Mouse (Mus musculus): ENCODE measurements around the gene Fgfbp1.
A peak's percentile ranks its signal among the peaks of the same experiment; 100 is the strongest.

Gene Fgfbp1

DNA sequence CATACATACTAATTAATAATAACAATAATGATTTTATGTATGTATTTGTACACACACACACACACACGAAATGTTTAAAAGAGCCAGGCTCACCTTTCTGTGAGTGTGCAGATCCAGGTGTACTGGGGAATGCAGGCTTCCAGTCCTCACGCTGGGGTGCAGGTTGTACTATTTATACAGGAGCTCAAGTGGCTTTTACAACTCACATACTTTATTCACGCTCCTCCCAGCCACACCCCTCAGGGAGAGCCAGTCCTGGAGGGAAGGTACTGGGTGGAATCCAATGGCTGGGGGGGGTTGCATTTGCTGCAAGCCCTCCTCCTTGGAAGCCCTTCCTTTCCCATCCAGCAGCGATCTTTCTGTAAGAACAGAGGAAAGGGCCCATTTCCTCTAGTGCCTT lies at the start of gene Fgfbp1:
Fgfbp1 (minus strand) TSS at position 160 of the 400 bp plus-strand sequence.
- DNase-seq: no peak

DNA sequence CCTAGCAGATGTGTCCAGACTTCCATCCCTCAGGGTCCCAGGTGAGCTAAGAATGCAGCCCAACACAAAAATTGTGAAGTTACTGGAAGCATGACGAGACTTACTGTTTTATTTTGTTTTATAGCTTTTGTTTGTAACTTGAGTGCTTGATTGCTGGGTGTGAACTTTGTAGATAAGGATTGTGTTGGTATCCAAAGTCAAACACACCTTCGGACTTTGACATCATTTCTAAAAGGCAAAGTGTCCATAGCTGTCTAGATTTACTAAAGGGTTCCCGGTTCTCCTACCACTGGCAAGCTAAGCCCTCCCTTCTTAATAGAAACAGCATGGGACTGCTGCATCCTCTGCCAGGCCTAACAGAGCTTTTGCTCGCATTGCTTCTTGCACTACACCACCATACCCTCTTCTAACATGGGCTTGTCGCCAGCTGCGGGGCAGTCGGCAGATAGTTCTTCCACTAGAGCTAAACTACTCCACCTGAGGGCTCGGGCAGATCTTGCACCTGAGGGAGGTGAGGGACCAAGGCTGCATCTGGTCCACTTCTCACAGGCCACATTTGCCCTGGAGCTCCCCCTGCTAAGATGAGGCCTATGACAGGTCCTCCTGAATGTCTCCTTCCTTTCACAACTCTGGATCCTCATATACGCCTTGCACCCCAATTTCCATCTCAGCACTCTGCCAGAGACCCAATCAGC lies 16.9 kb upstream of the Fgfbp1 start:
- DNase-seq: no peak

DNA sequence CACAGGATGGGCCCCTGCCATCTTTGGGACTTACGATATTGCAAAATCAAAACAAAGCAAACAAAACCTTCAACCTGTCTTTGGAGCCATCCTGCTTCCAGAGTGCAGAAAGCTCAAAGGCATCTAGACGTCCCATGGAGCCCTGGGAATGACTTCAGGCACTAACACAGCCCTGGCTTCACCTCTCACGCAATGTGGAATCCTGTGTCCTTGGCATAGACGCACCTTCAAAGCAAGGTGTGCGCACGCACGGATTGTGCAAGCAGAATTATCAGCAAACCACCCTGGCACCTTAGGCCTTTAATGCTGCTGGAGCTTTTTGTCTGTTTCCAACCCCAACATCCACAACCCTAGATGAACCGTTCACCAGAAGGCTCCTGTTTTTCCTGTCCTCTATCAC lies 16.0 kb upstream of the Fgfbp1 start:
- DNase-seq: no peak

- DNase-seq: no peak
These were observed 14.6 kb upstream of the Fgfbp1 start for GRCm38 (mm10) chr5:43996162-43996561.

DNA sequence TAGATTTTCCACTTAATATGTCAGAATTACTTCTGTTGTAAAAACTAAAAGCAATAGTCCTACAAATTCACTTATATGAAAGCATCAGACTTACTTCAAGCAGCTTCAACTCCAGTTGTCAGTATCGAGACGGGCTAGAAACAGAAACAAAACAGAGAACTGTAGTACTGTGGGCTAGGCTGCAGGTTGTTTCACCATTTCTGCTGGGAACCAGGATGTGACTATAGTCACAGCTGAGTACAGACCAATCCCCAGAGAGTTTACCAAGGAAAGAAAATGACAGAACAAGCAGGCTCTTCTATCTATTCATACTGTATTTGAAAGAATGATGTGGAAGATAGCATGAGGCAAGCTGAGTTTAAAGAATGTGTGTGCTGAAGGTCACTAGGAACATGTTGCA lies 13.4 kb upstream of the Fgfbp1 start:
- no peak for DNase-seq

- peak; percentile 71 for DNase-seq
These were observed 8.7 kb upstream of the Fgfbp1 start for GRCm38 (mm10) chr5:43990316-43990715.

GRCm38 (mm10) chr5:43989017-43989416 lies 7.4 kb upstream of the Fgfbp1 start:
- DNase-seq: no peak

DNA sequence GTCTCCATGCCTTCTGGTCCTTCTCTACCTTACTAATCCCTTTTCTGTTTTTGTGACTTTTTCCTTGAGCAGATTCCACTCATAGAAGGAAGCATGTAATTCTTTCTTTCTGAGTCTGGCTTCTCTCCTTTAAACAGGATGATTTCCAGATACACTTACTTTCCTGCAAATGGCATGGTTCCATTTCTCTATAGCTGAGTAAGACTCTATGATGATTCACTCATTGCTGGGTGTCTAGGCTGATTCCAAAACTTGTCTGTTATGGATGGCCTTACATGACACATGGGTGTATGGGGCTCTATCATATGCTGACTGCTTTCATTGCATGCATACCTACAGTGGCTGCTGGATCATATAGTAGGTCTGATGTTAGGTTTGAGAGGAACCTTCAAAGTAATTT lies 4.6 kb upstream of the Fgfbp1 start:
- no peak for DNase-seq

DNA sequence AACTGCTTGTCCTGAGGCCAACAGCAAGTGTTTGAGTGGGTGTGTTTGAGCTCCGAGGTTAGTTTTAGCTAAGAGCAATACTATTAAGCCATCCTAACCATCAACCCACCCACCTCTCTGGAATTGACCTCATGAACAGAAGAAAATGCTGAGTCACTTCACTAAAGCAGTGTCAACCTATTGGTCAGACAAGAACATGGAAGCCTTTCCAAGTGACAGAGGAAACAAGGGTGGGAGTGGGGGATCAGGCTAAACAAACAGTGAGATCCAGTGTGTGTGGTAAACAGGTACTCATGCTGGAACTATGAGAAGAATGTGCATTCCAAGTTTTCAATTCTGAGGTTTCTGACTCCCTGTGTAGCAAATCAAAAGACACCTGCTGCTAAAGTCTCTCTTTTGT lies 1.3 kb upstream of the Fgfbp1 start:
- DNase-seq: no peak

DNA sequence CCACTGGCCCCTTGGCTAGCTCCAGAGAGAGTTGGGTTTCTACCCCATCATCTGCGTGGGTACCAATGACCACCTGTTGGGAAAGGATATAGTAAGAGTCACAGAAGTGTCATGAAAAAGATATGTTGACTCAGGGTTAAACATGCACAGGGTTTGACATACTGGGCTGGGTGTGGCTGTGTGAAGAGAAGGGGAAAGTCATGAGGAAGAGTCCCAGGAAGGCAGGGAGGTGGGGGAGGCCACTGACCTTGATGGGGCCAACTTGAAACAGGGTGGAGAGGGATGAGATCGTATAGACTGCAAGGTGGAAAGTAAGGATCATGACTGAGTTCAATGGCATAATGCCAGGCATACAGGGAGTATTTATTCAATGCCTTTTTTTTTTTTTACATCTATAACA lies 1.2 kb downstream of the Fgfbp1 start:
- DNase-seq: no peak

DNA sequence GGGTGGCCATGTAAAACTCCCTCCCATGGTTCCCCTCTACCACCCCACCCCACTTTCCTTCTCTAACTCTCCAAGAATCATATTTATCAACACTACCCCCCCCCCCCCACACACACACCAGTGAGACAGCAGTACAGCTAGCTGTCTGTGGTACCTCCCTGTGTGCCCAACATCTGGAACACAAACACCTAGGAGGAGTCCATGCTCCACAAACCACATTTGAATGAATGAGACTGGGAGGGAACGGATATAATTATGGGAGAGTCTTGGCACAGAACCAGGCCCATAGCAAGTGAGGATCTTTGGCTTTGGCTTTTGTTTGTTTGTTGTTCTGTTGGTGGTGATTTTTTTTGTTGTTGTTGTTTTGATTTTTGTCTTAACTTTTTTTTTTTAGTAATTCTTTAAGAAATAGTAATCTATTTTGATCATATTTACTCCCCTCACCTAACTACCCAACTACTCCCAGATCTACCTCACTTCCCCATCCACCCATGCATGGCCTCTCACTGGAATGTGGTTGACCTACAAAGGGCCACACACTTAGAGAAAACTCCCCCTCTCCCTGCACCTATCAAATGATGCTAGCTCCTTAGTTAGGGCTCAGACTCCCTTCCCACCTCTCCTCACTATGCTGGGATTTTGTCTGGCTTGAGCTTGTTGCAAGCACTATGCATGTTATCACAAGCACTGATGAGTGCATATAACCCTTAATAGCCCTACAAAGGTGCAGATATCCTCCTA lies 4.6 kb downstream of the Fgfbp1 start:
- DNase-seq: peak; percentile 10

- DNase-seq: no peak
These were observed 7.4 kb downstream of the Fgfbp1 start for GRCm38 (mm10) chr5:43974166-43974565.

DNA sequence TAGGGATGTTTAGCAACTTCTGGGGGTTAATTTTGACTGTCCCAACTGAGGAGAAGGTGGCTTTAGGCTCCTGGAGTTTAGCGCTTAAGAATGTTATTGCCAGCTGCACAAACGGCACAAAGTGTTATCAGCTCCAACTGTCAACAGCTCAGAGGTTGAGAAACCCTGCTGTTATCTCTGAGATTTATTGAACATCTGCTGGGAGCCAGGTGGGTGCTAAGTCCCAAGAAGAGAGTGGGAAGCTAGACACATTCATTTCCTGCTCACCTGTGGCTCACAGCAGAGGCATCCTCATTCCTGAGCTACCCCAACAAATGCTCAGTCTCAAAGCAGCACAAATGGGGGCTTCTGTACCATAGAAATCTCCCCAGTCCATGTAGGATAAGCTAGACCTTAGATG lies 10.4 kb downstream of the Fgfbp1 start:
- DNase-seq: no peak

DNA sequence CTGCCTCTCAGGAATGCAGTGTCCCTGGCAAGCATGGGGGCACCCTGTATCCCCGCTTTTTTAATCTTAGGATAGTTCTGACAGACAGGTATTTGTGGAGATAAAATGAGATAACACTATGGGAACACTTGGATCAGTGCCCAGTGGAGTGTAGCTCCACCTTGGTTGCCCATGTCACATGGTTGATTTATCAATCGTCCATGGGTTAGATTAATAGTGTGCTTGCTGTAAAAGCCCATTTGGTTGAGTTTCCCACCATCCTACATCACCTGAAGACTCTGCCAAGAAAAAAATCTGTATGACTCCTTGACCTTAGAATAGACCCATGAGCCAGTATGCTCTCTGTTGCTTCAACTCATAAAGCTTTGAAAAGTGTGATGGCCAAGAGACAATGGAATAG lies 11.0 kb downstream of the Fgfbp1 start:
- DNase-seq: no peak

DNA sequence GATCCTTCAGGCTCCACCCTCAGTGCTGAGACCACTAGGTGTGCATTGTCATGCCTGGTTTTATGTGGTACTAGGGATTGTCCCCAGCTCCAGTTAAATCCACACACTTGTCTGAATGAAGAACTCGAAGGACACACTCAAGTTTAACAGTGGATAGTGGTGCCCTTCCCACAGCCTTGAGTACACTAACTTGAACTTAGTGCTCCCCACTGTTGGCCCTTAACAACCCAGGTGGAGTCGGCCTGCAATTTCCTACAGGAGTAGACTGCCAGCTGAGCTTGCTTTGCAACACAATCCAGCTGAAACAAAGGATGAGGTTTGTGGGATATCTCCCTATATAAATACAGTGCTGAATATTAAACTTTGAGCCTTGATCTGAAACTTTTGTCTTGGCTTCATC lies 12.9 kb downstream of the Fgfbp1 start:
- no peak for DNase-seq

GRCm38 (mm10) chr5:43961056-43961455 lies 20.5 kb downstream of the Fgfbp1 start:
- no peak for DNase-seq

DNA sequence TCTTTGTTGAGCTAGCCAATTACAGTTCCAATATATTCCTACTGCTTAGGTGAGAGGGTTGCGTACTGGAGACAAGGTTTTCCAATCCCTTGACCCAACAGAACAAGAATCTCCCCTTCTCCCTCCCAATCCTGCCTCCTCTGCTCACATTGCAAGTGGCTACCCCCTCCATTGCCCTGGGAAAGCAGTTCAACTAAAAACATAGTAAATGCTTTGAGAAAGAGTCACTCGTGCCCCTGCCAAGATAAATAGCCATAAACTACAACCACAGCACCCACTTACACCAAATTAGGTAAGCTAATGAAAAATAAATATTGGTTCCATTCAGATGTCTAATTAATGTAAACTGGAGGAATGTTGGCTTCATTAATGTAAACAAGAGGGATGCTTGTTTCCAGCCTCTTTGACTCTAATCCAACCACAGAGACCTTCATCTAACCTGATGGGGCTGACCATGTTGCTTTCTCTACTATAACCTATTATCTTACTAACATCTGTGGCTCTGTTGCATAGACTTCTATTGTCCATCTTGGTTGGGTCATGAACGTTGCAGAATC lies 21.6 kb downstream of the Fgfbp1 start:
- no peak for DNase-seq

- no peak for DNase-seq
These were observed 28.3 kb downstream of the Fgfbp1 start for GRCm38 (mm10) chr5:43953241-43953640.

DNA sequence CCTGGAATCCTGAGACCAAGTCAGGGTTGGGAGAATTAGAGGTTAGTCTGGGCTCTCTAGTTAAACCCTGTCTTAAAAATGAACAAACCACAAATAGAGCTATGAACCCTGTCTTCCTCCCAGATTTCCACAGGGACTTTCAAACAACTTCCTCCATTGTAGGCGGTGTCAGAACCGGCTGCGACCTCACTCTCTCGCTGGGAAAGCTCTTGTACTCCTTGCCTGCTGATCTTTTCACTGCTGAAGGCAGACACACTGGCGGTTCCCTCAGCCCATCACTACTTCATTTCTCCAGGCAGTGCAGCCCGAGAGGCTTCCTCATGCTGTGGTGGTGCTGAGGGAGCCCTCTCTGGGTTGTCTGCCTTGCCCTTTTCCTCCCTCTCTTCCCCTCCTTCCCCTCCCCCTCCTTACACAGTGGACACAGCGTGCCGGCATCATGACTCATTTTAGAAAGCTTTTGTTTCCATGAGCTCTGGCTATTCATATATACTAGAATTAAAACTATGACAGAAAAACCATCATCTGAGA lies 32.8 kb downstream of the Fgfbp1 start:
- peak; percentile 33 for DNase-seq

- DNase-seq: peak; percentile 87
These were observed 33.4 kb downstream of the Fgfbp1 start for GRCm38 (mm10) chr5:43948111-43948743.

DNA sequence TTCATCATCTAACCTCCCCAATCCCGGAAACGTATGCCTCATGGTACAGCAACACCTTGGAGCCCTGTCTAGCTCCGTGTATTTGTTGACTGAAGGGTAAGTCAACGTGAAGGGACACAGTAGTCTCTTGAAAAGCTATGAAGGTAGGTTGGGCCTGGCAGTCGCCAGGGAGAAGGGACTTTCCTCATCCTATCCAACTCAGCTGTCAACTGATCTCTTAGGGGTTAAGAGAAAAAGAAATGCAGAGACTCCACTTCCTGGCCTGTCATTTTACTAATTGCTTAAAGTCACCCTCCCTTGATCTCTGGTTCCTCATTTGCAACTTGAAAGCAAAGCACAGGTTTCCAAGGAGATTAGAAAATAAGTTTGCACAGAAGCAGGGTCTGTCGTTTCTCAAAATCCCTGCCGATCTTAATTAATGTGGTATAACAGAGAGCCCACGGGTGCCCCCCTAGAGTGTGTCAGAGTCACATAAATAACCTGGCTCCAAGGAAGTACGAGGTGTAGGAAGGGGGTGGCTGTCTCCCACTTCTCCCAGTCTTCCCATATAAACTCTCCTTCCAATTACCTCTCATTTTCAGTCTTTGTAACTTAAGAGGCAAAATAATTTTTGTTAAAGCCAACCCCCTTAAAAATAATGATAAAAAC lies 34.1 kb downstream of the Fgfbp1 start:
- no peak for DNase-seq

DNA sequence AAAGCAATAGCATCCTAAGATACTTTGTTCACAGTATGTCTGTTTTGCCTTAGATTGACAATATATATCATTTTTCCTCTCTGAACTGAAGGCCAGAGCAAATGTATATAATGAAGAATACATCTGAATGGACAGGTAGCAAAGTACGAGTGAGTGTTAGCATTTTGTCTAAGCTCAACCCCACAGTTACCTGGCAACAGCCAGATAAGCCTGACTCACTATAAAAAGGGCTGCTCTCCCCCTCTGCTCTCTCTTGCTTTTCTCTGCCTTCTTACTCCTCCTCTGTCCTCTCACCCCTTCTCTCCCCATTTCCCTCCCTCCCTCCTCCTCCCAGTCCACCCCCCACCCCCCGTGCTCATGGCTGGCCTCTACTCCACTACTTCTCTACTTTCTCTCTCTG lies 48.3 kb downstream of the Fgfbp1 start:
- DNase-seq: no peak
